Mouse (Mus musculus) stomach, embryonic 14.5 days (tissue): ENCODE measurements around the gene Reep3. TPM values are rescaled to one million over a fixed set of nuclear protein-coding genes. Genes with fewer than 3 reads are reported as not detected.
A peak's percentile ranks its signal among the peaks of the same experiment; 100 is the strongest.

Experiments used
- ATAC-seq: fragments of 200-750 bp; cut with Nextera tagmentation; 2 replicates; pipeline ENCODE4 v1.8.0; 2017; ENCODE audit warnings: low read depth, moderate TSS enrichment; ENCODE audit not compliant: insufficient number of reproducible peaks, insufficient read depth, low FRiP score
- H3K27ac ChIP-seq: fragments of 300-500 bp; sonication (generic); 2 replicates; pipeline ENCODE4 v1.5.1; 2014; ENCODE audit warnings: mild to moderate bottlenecking, low read length, moderate library complexity, mixed read lengths
- H3K27me3 ChIP-seq: fragments of 300-500 bp; sonication (generic); 2 replicates; pipeline ENCODE4 v1.6.1; 2014; ENCODE audit warnings: low read length, control low read depth, mixed read lengths; ENCODE audit not compliant: control insufficient read depth, insufficient read depth
- H3K36me3 ChIP-seq: fragments of 300-500 bp; sonication (generic); 2 replicates; pipeline ENCODE4 v1.6.1; 2014; ENCODE audit warnings: mild to moderate bottlenecking, control low read depth, low read length, moderate library complexity, mixed read lengths; ENCODE audit not compliant: control insufficient read depth, insufficient read depth
- H3K4me1 ChIP-seq: fragments of 300-500 bp; sonication (generic); 2 replicates; pipeline ENCODE4 v1.6.1; 2014; ENCODE audit warnings: low read length, control low read depth, mixed read lengths; ENCODE audit not compliant: control insufficient read depth, insufficient read depth
- H3K4me2 ChIP-seq: fragments of 300-500 bp; sonication (generic); replicated peaks from 2 replicates; pipeline ENCODE4 v1.6.1; 2014; ENCODE audit warnings: low read depth, low read length, control low read depth
- H3K4me3 ChIP-seq: fragments of 300-500 bp; sonication (generic); 2 replicates; pipeline ENCODE4 v1.5.1; 2014; ENCODE audit warnings: low read depth, low read length, control low read depth
- H3K9ac ChIP-seq: fragments of 300-500 bp; sonication (generic); replicated peaks from 2 replicates; pipeline ENCODE4 v1.6.1; 2014; ENCODE audit warnings: low read depth, mild to moderate bottlenecking, control low read depth, low read length, moderate library complexity, mixed read lengths
- H3K9me3 ChIP-seq: fragments of 300-500 bp; sonication (generic); 2 replicates; pipeline ENCODE4 v1.6.1; 2016; ENCODE audit warnings: low read depth, low read length, control low read depth; ENCODE audit not compliant: control insufficient read depth
- WGBS: fragments of 180-500 bp; shearing (Covaris S2); extraction: QIAGEN DNeasy Blood & Tissue Kit; methylation state at CpG from one replicate; pipeline ENCODE4 v1.1.7; 2014; 5-methylcytosine and 5-hydroxymethylcytosine counted together
- polyA plus RNA-seq: library from polyadenylated mRNA; unstranded; fragments of >200 nt; fragmentation: Nextera tagmentation; extraction: Ambion mirVana; gene quantifications from 2 replicates; pipeline ENCODE4 v1.2.1, GENCODE M21; 2014

Gene Reep3
- polyA plus RNA-seq, 1 experiment from 2014 or later: 52.6 TPM

- ATAC-seq: no peak
- WGBS: 61% methylated on average over 9 of the region's 9 CpGs
- Histone ChIP-seq H3K27ac (no peak overlapping the region), H3K4me1 (peaks cover 57% of the 10 kb centered on the region), H3K4me2 (no peak overlapping the region), H3K4me3 (no peak overlapping the region), H3K9ac (no peak overlapping the region), H3K27me3 (no peaks in the 10 kb centered on the region), H3K9me3 (no peaks in the 10 kb centered on the region), H3K36me3 (no peaks in the 10 kb centered on the region; the same call in 1 of the 2 replicates)
These were observed 10.4 kb upstream of the Reep3 start for GRCm38 (mm10) chr10:67107017-67107761.

- Histone ChIP-seq H3K4me3 (no peak overlapping the region), H3K4me2 (no peak overlapping the region), H3K4me1 (peaks cover 53% of the 10 kb centered on the region), H3K36me3 (no peaks in the 10 kb centered on the region; the same call in 1 of the 2 replicates), H3K9ac (no peak overlapping the region), H3K27me3 (no peaks in the 10 kb centered on the region), H3K27ac (no peak overlapping the region), H3K9me3 (no peaks in the 10 kb centered on the region)
- WGBS: 57% methylated on average over 6 of the region's 6 CpGs
- ATAC-seq: no peak
These were observed 9.7 kb upstream of the Reep3 start for GRCm38 (mm10) chr10:67106400-67106799.

- no peak for ATAC-seq
- no peaks in the 10 kb centered on the region for H3K9me3 ChIP-seq
- no peak overlapping the region for H3K27ac ChIP-seq
- no peaks in the 10 kb centered on the region for H3K27me3 ChIP-seq
- no peak overlapping the region for H3K4me2 ChIP-seq
- no peaks in the 10 kb centered on the region; the same call in 1 of the 2 replicates for H3K36me3 ChIP-seq
- no peak overlapping the region for H3K4me3 ChIP-seq
- H3K4me1 ChIP-seq: peaks cover 53% of the 10 kb centered on the region
- 61% methylated on average over 19 of the region's 19 CpGs for WGBS
- no peak overlapping the region for H3K9ac ChIP-seq
These were observed 8.8 kb upstream of the Reep3 start for GRCm38 (mm10) chr10:67105331-67106217.

- 27% methylated on average over 9 of the region's 9 CpGs for WGBS
- no peaks in the 10 kb centered on the region; the same call in 1 of the 2 replicates for H3K36me3 ChIP-seq
- H3K4me1 ChIP-seq: peaks cover 58% of the 10 kb centered on the region
- H3K4me3 ChIP-seq: no peak overlapping the region
- H3K27me3 ChIP-seq: no peaks in the 10 kb centered on the region
- no peak overlapping the region for H3K9ac ChIP-seq
- ATAC-seq: no peak
- no peak overlapping the region for H3K27ac ChIP-seq
- H3K9me3 ChIP-seq: no peaks in the 10 kb centered on the region
- no peak overlapping the region for H3K4me2 ChIP-seq
These were observed 7.8 kb upstream of the Reep3 start for GRCm38 (mm10) chr10:67104543-67104942.

GRCm38 (mm10) chr10:67100831-67101251 is 4.1 kb upstream of the Reep3 start:
- Histone ChIP-seq H3K9ac (no peak overlapping the region), H3K9me3 (no peaks in the 10 kb centered on the region), H3K4me2 (no peak overlapping the region), H3K4me1 (peaks cover 54% of the 10 kb centered on the region), H3K4me3 (no peak overlapping the region), H3K27ac (no peak overlapping the region), H3K36me3 (no peaks in the 10 kb centered on the region), H3K27me3 (no peaks in the 10 kb centered on the region)
- no peak for ATAC-seq
- WGBS: 74% methylated on average over 9 of the region's 9 CpGs

- H3K4me1 ChIP-seq: peaks cover 51% of the 10 kb centered on the region
- H3K4me2 ChIP-seq: no peak overlapping the region
- H3K4me3 ChIP-seq: no peak overlapping the region
- WGBS: 58% methylated on average over 7 of the region's 7 CpGs
- no peaks in the 10 kb centered on the region for H3K9me3 ChIP-seq
- H3K36me3 ChIP-seq: no peaks in the 10 kb centered on the region
- H3K27me3 ChIP-seq: no peaks in the 10 kb centered on the region
- H3K9ac ChIP-seq: no peak overlapping the region
- H3K27ac ChIP-seq: no peak overlapping the region
- no peak for ATAC-seq
These were observed 3.4 kb upstream of the Reep3 start for GRCm38 (mm10) chr10:67100011-67100661.

- Histone ChIP-seq H3K36me3 (no peaks in the 10 kb centered on the region), H3K27ac (no peak overlapping the region), H3K4me2 (peak overlapping the region; percentile 67), H3K9ac (no peak overlapping the region), H3K9me3 (no peaks in the 10 kb centered on the region), H3K4me3 (no peak overlapping the region), H3K27me3 (no peaks in the 10 kb centered on the region), H3K4me1 (peaks cover 45% of the 10 kb centered on the region)
- 63% methylated on average over 13 of the region's 13 CpGs for WGBS
- no peak for ATAC-seq
These were observed 2.6 kb upstream of the Reep3 start for GRCm38 (mm10) chr10:67099183-67099929.
